Mouse (Mus musculus) ES-Bruce4 (cell line): ENCODE measurements at regions not wholly inside any gene's neighbourhood (a gene's known extent, or its start where the extent isn't known, plus 50 kb on each side); places are given as distances from the start of the nearest gene placed in this dataset.

ENCODE experiments used
- H3K27ac ChIP-seq: 2 replicates; pipeline ENCODE4 v1.5.1; 2012; ENCODE audit warnings: low read length, inconsistent platforms; ENCODE audit not compliant: insufficient read depth
- H3K27me3 ChIP-seq: 2 replicates; pipeline ENCODE4 v1.6.1; 2012; ENCODE audit warnings: mild to moderate bottlenecking, low read length, inconsistent platforms; ENCODE audit not compliant: control insufficient read depth, poor library complexity, insufficient read depth, severe bottlenecking
- H3K36me3 ChIP-seq: 2 replicates; pipeline ENCODE4 v1.6.1; 2012; ENCODE audit warnings: inconsistent platforms, mild to moderate bottlenecking, low read length, moderate library complexity; ENCODE audit not compliant: control insufficient read depth, poor library complexity, insufficient read depth, severe bottlenecking
- H3K4me1 ChIP-seq: one replicate; pipeline ENCODE4 v1.8.1; 2011; ENCODE audit warnings: low read length; ENCODE audit not compliant: control insufficient read depth, insufficient read depth
- H3K4me3 ChIP-seq: 2 replicates; pipeline ENCODE4 v1.5.1; 2011; ENCODE audit warnings: low read depth, mild to moderate bottlenecking, low read length
- H3K9ac ChIP-seq: 2 replicates; pipeline ENCODE4 v1.6.1; 2012; ENCODE audit warnings: low read depth, mild to moderate bottlenecking, inconsistent platforms; ENCODE audit not compliant: poor library complexity, severe bottlenecking
- H3K9me3 ChIP-seq: replicated peaks from 2 replicates; pipeline ENCODE4 v1.6.1; 2012; ENCODE audit warnings: mild to moderate bottlenecking, low read length, inconsistent platforms; ENCODE audit not compliant: control insufficient read depth, poor library complexity, insufficient read depth, severe bottlenecking
- CTCF ChIP-seq: IDR thresholded peaks from one replicate; pipeline ENCODE4 v1.8.1; 2011; ENCODE audit warnings: low read depth, low read length
- EP300 ChIP-seq: IDR thresholded peaks from 2 replicates; pipeline ENCODE4 v1.6.1; 2011; ENCODE audit warnings: low read depth, low read length; ENCODE audit not compliant: insufficient read depth
- POLR2A ChIP-seq: IDR thresholded peaks from one replicate; pipeline ENCODE4 v1.8.1; 2011; ENCODE audit warnings: low read length; ENCODE audit not compliant: insufficient read depth

GRCm38 (mm10) chr16:30759503-30759902 is 160.0 kb downstream of the Fam43a start:
- Histone ChIP-seq H3K27ac (no peak overlapping the region), H3K27me3 (no peaks in the 10 kb centered on the region), H3K9ac (no peak overlapping the region), H3K9me3 (no peaks in the 10 kb centered on the region), H3K4me3 (no peak overlapping the region), H3K4me1 (no peaks in the 10 kb centered on the region), H3K36me3 (no peaks in the 10 kb centered on the region)
- TF ChIP-seq POLR2A (no peak), EP300 (no peak), CTCF (no peak)

- H3K4me3 ChIP-seq, result no peak overlapping the region
- TF ChIP-seq EP300, result no peak
- no peak for TF ChIP-seq POLR2A
- TF ChIP-seq CTCF, result no peak
- no peaks in the 10 kb centered on the region for H3K36me3 ChIP-seq
- H3K4me1 ChIP-seq, result no peaks in the 10 kb centered on the region
- H3K27ac ChIP-seq, result no peak overlapping the region
- H3K27me3 ChIP-seq, result no peaks in the 10 kb centered on the region
- no peaks in the 10 kb centered on the region for H3K9me3 ChIP-seq
- no peak overlapping the region for H3K9ac ChIP-seq
These were observed 161.7 kb downstream of the Fam43a start for GRCm38 (mm10) chr16:30761201-30761710.

- H3K36me3 ChIP-seq, result no peaks in the 10 kb centered on the region
These were observed 163.5 kb downstream of the Fam43a start for GRCm38 (mm10) chr16:30762898-30763595.

GRCm38 (mm10) chr16:30765591-30765990 is 166.1 kb downstream of the Fam43a start:
- TF ChIP-seq POLR2A, result no peak
- TF ChIP-seq EP300, result no peak
- no peak for TF ChIP-seq CTCF

More at GRCm38 (mm10) chr16:30762898-30763595, 163.5 kb downstream of the Fam43a start:
- Histone ChIP-seq H3K4me3 (no peak overlapping the region), H3K27me3 (no peaks in the 10 kb centered on the region), H3K4me1 (peaks cover 1% of the 10 kb centered on the region), H3K27ac (no peak overlapping the region), H3K9me3 (no peaks in the 10 kb centered on the region), H3K9ac (no peak overlapping the region)
- no peak for TF ChIP-seq POLR2A
- TF ChIP-seq CTCF, result no peak
- no peak for TF ChIP-seq EP300

GRCm38 (mm10) chr16:30769007-30769442 is 169.5 kb downstream of the Fam43a start:
- no peak overlapping the region for H3K4me3 ChIP-seq
- H3K9ac ChIP-seq, result no peak overlapping the region
- no peak for TF ChIP-seq CTCF
- TF ChIP-seq POLR2A, result no peak
- no peak for TF ChIP-seq EP300
- H3K27me3 ChIP-seq, result no peaks in the 10 kb centered on the region
- no peaks in the 10 kb centered on the region for H3K9me3 ChIP-seq
- no peak overlapping the region for H3K27ac ChIP-seq
- no peaks in the 10 kb centered on the region for H3K36me3 ChIP-seq
- peaks cover 13% of the 10 kb centered on the region for H3K4me1 ChIP-seq

More at GRCm38 (mm10) chr16:30765591-30765990, 166.1 kb downstream of the Fam43a start:
- Histone ChIP-seq H3K4me3 (no peak overlapping the region), H3K4me1 (peaks cover 8% of the 10 kb centered on the region), H3K9me3 (no peaks in the 10 kb centered on the region), H3K36me3 (no peaks in the 10 kb centered on the region), H3K9ac (no peak overlapping the region), H3K27me3 (no peaks in the 10 kb centered on the region), H3K27ac (no peak overlapping the region)

- Histone ChIP-seq H3K27me3 (no peaks in the 10 kb centered on the region), H3K9me3 (no peaks in the 10 kb centered on the region), H3K4me3 (no peak overlapping the region), H3K9ac (no peak overlapping the region), H3K36me3 (no peaks in the 10 kb centered on the region), H3K27ac (no peak overlapping the region), H3K4me1 (peaks cover 13% of the 10 kb centered on the region)
- TF ChIP-seq CTCF, result no peak
- no peak for TF ChIP-seq POLR2A
- TF ChIP-seq EP300, result no peak
These were observed 169.9 kb downstream of the Fam43a start for GRCm38 (mm10) chr16:30769467-30769866.
